Mouse (Mus musculus): ENCODE measurements around the gene Sim2. TPM values are rescaled to one million over a fixed set of nuclear protein-coding genes. Genes with fewer than 3 reads are reported as not detected.

Sim2 gene
- polyA plus RNA-seq, 1 experiment from 2014 or later = not detected

- Histone ChIP-seq H3K36me3 (no peaks in the 10 kb centered on the region), H3K4me3 (replicated peaks) (no peak overlapping the region), H3K4me1 (replicated peaks) (no peaks in the 10 kb centered on the region), H3K27me3 (peaks cover 93% of the 10 kb centered on the region), H3K4me2 (no peak overlapping the region), H3K9me3 (replicated peaks) (no peaks in the 10 kb centered on the region), H3K9ac (no peak overlapping the region), H3K27ac (no peak overlapping the region)
- ATAC-seq (ENCODE audit: low read depth) (no peak), DNase-seq (no peak)
- 1% methylated on average over 47 of the region's 47 CpGs for WGBS (ENCODE audit: insufficient replicate concordance)
Observed at GRCm38 (mm10) chr16:94079075-94079855, 5.5 kb upstream of the Sim2 start.

- Histone ChIP-seq H3K4me1 (replicated peaks) (peaks cover 3% of the 10 kb centered on the region; the same call in 1 of the 2 replicates), H3K4me3 (replicated peaks) (no peak overlapping the region), H3K36me3 (no peaks in the 10 kb centered on the region), H3K9ac (no peak overlapping the region), H3K27ac (no peak overlapping the region), H3K27me3 (peaks cover 99% of the 10 kb centered on the region), H3K4me2 (no peak overlapping the region), H3K9me3 (replicated peaks) (no peaks in the 10 kb centered on the region)
- ATAC-seq (ENCODE audit: low read depth) (no peak), DNase-seq (no peak)
- WGBS (ENCODE audit: insufficient replicate concordance) = 3% methylated on average over 13 of the region's 13 CpGs
Observed at GRCm38 (mm10) chr16:94079856-94080555, 4.7 kb upstream of the Sim2 start.

- Histone ChIP-seq H3K9me3 (replicated peaks) (no peaks in the 10 kb centered on the region), H3K9ac (no peak overlapping the region), H3K36me3 (no peaks in the 10 kb centered on the region), H3K4me1 (replicated peaks) (peaks cover 9% of the 10 kb centered on the region), H3K4me3 (replicated peaks) (no peak overlapping the region), H3K27ac (no peak overlapping the region), H3K27me3 (peaks cover 99% of the 10 kb centered on the region), H3K4me2 (no peak overlapping the region)
- ATAC-seq (ENCODE audit: low read depth) (no peak), DNase-seq (no peak)
- 10% methylated on average over 5 of the region's 5 CpGs for WGBS (ENCODE audit: insufficient replicate concordance)
Observed at GRCm38 (mm10) chr16:94081596-94081995, 3.1 kb upstream of the Sim2 start.

GRCm38 (mm10) chr16:94081996-94082708 is 2.6 kb upstream of the Sim2 start:
- DNase-seq (no peak), ATAC-seq (ENCODE audit: low read depth) (no peak)
- Histone ChIP-seq H3K36me3 (no peaks in the 10 kb centered on the region), H3K9ac (no peak overlapping the region), H3K4me3 (replicated peaks) (no peak overlapping the region), H3K9me3 (replicated peaks) (no peaks in the 10 kb centered on the region), H3K27ac (no peak overlapping the region), H3K4me2 (no peak overlapping the region), H3K27me3 (peaks cover 99% of the 10 kb centered on the region), H3K4me1 (replicated peaks) (peaks cover 9% of the 10 kb centered on the region)
- WGBS (ENCODE audit: insufficient replicate concordance) = 5% methylated on average over 8 of the region's 8 CpGs

GRCm38 (mm10) chr16:94082960-94083847 is 1.5 kb upstream of the Sim2 start:
- peaks cover 99% of the 10 kb centered on the region for H3K27me3 ChIP-seq
- WGBS (ENCODE audit: insufficient replicate concordance) = 1% methylated on average over 46 of the region's 46 CpGs
- H3K27ac ChIP-seq = no peak overlapping the region
- no peak overlapping the region for H3K4me2 ChIP-seq
- no peaks in the 10 kb centered on the region for H3K36me3 ChIP-seq
- no peak overlapping the region for H3K9ac ChIP-seq
- no peak overlapping the region for H3K4me3 ChIP-seq (replicated peaks)
- H3K4me1 ChIP-seq (replicated peaks) = peaks cover 9% of the 10 kb centered on the region
- no peaks in the 10 kb centered on the region for H3K9me3 ChIP-seq (replicated peaks)
- no peak for DNase-seq
- ATAC-seq (ENCODE audit: low read depth) = no peak

GRCm38 (mm10) chr16:94083848-94084525 is 744 bp upstream of the Sim2 start:
- no peak overlapping the region for H3K27ac ChIP-seq
- no peaks in the 10 kb centered on the region for H3K9me3 ChIP-seq (replicated peaks)
- H3K9ac ChIP-seq = no peak overlapping the region
- no peak for DNase-seq
- H3K4me1 ChIP-seq (replicated peaks) = peaks cover 9% of the 10 kb centered on the region
- H3K27me3 ChIP-seq = peaks cover 99% of the 10 kb centered on the region
- no peak for ATAC-seq (ENCODE audit: low read depth)
- no peak overlapping the region for H3K4me3 ChIP-seq (replicated peaks)
- under 1% methylated on average over 41 of the region's 41 CpGs for WGBS (ENCODE audit: insufficient replicate concordance)
- no peak overlapping the region for H3K4me2 ChIP-seq
- H3K36me3 ChIP-seq = no peaks in the 10 kb centered on the region

- ATAC-seq (ENCODE audit: low read depth) (no peak), DNase-seq (no peak)
- H3K36me3 ChIP-seq = no peaks in the 10 kb centered on the region
- no peaks in the 10 kb centered on the region for H3K9me3 ChIP-seq (replicated peaks)
- H3K27ac ChIP-seq = no peak overlapping the region
- under 1% methylated on average over 57 of the region's 57 CpGs for WGBS (ENCODE audit: insufficient replicate concordance)
- H3K27me3 ChIP-seq = peaks cover 99% of the 10 kb centered on the region
- H3K4me2 ChIP-seq = peak overlapping the region; percentile 52; the same call in 1 of the 2 replicates
- H3K4me3 ChIP-seq (replicated peaks) = peak overlapping the region; percentile 31
- H3K9ac ChIP-seq = no peak overlapping the region
- H3K4me1 ChIP-seq (replicated peaks) = peaks cover 9% of the 10 kb centered on the region
Observed at GRCm38 (mm10) chr16:94085603-94086285, 1.0 kb downstream of the Sim2 start.

- Histone ChIP-seq H3K4me2 (no peak overlapping the region), H3K27me3 (peaks cover 99% of the 10 kb centered on the region), H3K36me3 (no peaks in the 10 kb centered on the region), H3K4me1 (replicated peaks) (peaks cover 9% of the 10 kb centered on the region), H3K4me3 (replicated peaks) (no peak overlapping the region), H3K27ac (no peak overlapping the region), H3K9ac (no peak overlapping the region), H3K9me3 (replicated peaks) (no peaks in the 10 kb centered on the region)
- DNase-seq = no peak
- 3% methylated on average over 50 of the region's 50 CpGs for WGBS (ENCODE audit: insufficient replicate concordance)
- no peak for ATAC-seq (ENCODE audit: low read depth)
Observed at GRCm38 (mm10) chr16:94086701-94087569, 2.2 kb downstream of the Sim2 start.

- H3K4me2 ChIP-seq = no peak overlapping the region
- peaks cover 9% of the 10 kb centered on the region for H3K4me1 ChIP-seq (replicated peaks)
- no peak overlapping the region for H3K4me3 ChIP-seq (replicated peaks)
- no peak overlapping the region for H3K27ac ChIP-seq
- no peaks in the 10 kb centered on the region for H3K9me3 ChIP-seq (replicated peaks)
- peaks cover 99% of the 10 kb centered on the region for H3K27me3 ChIP-seq
- ATAC-seq (ENCODE audit: low read depth) (no peak), DNase-seq (no peak)
- no peak overlapping the region for H3K9ac ChIP-seq
- no peaks in the 10 kb centered on the region for H3K36me3 ChIP-seq
- 9% methylated on average over 16 of the region's 16 CpGs for WGBS (ENCODE audit: insufficient replicate concordance)
Observed at GRCm38 (mm10) chr16:94087570-94088225, 3.0 kb downstream of the Sim2 start.
